Mouse (Mus musculus) intestine, embryonic 14.5 days (tissue): ENCODE results near the gene Atg2a. TPM values are rescaled to one million over a fixed set of nuclear protein-coding genes. Genes with fewer than 3 reads are reported as not detected.

ENCODE experiments used
- ATAC-seq: fragments of 200-750 bp; cut with Nextera tagmentation; replicated peaks from 2 replicates; pipeline ENCODE4 v1.8.0; 2017; ENCODE audit warnings: low read depth, moderate number of reproducible peaks, moderate TSS enrichment, moderate library complexity; ENCODE audit not compliant: low FRiP score, low TSS enrichment
- DNase-seq: peaks from one replicate; pipeline ENCODE4 v3.0.0-alpha.2; 2018; ENCODE audit warnings: low spot score
- H3K27ac ChIP-seq: fragments of 300-500 bp; sonication (generic); 2 replicates; pipeline ENCODE4 v1.5.1; 2014; ENCODE audit warnings: low read depth, mild to moderate bottlenecking, control low read depth
- H3K27me3 ChIP-seq: fragments of 300-500 bp; sonication (generic); replicated peaks from 2 replicates; pipeline ENCODE4 v1.6.1; 2014; ENCODE audit warnings: low read length, control low read depth; ENCODE audit not compliant: control insufficient read depth, insufficient read depth
- H3K36me3 ChIP-seq: fragments of 300-500 bp; sonication (generic); 2 replicates; pipeline ENCODE4 v1.6.1; 2014; ENCODE audit warnings: low read length, control low read depth; ENCODE audit not compliant: control insufficient read depth, insufficient read depth
- H3K4me1 ChIP-seq: fragments of 300-500 bp; sonication (generic); replicated peaks from 2 replicates; pipeline ENCODE4 v1.6.1; 2014; ENCODE audit warnings: low read length, control low read depth, mixed read lengths; ENCODE audit not compliant: control insufficient read depth, insufficient read depth
- H3K4me2 ChIP-seq: fragments of 300-500 bp; sonication (generic); 2 replicates; pipeline ENCODE4 v1.6.1; 2014; ENCODE audit warnings: low read length
- H3K4me3 ChIP-seq: fragments of 300-500 bp; sonication (generic); 2 replicates; pipeline ENCODE4 v1.5.1; 2014; ENCODE audit warnings: low read depth, low read length, control low read depth, mixed read lengths
- H3K9ac ChIP-seq: fragments of 300-500 bp; sonication (generic); 2 replicates; pipeline ENCODE4 v1.6.1; 2014; ENCODE audit warnings: mild to moderate bottlenecking, low read length
- H3K9me3 ChIP-seq: fragments of 300-500 bp; sonication (generic); 2 replicates; pipeline ENCODE4 v1.6.1; 2016; ENCODE audit warnings: low read length, control low read depth; ENCODE audit not compliant: control insufficient read depth
- WGBS: fragments of 180-500 bp; shearing (Covaris S2); extraction: QIAGEN DNeasy Blood & Tissue Kit; methylation state at CpG from one replicate; pipeline ENCODE4 v1.1.7; 2014; 5-methylcytosine and 5-hydroxymethylcytosine counted together
- polyA plus RNA-seq: library from polyadenylated mRNA; unstranded; fragments of >200 nt; fragmentation: Nextera tagmentation; extraction: Ambion mirVana; gene quantifications from 2 replicates; pipeline ENCODE4 v1.2.1, GENCODE M21; 2014

The Atg2a gene
- 11.6 and 12.9 TPM in 2 replicates for polyA plus RNA-seq

DNA sequence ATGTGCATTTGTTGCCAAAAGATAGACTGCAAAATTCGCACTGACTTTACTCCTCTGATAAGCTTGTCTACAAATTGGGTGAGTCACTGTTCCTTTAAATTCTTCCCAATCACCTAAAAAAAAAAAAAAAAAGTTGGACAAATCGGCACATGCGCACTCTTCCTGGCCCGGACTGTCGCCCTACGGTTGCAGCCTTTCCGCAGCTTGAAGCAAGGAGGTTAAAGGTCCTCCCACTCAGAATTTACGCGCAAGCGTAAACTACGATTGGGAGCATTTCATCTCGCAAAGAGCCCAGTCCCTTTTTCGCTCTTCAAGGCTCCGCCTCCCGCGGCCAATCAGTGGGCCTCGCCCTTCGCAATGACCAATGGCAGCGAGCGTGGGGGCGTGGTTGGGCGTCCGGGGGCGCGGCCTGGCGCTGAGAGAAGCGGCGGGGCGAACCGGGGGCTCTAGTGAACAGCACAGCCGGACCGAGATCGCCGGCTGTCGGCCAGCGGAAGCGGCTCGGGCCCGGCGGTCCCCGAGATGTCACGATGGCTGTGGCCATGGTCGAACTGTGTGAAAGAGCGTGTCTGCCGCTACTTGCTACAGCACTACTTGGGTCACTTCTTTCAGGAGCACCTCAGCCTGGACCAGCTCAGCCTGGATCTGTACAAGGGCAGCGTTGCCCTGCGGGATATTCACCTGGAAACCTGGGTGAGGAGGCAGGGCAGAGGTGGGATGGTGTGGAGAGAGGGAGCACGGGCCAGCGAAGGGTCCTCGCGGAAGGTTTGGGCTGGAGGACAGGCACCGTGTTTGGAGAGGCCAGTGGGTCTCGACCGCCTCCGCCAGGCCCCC, at the start of gene Atg2a:
Atg2a (plus strand) TSS at position 395 of the 834 bp plus-strand sequence.
- DNase-seq = peak; percentile 98
- WGBS = under 1% methylated on average over 55 of the region's 55 CpGs

DNA sequence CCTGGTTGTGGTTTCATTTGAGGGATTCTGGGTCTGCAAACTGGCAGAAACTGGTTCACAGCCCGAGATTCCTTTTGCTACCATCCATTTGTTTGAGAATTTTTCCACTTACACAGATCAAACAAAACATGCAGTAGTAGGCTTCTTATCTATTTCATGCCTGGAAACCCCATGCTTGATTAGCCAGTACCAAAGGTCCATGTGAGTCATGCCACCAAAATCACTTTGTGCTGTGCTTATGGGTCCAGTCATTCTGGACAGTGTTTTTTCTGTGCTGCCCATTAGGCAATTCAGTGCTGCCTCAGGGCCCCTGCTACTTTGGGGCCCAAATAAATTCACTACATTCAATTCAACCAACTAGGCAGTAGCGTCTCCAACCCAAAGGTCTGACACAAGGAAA, 37.2 kb upstream of the Atg2a start:
- 77% methylated on average over 2 of the region's 2 CpGs for WGBS

More for the DNA sequence above, at the start of gene Atg2a:
- Histone ChIP-seq H3K4me2 (peak within 1 kb of the TSS; percentile 86), H3K9ac (peak within 1 kb of the TSS; percentile 82), H3K27ac (peak within 1 kb of the TSS; percentile 62), H3K36me3 (peaks cover 21% of the 10 kb centered on the region), H3K4me1 (peaks cover 10% of the 10 kb centered on the region), H3K27me3 (no peaks in the 10 kb centered on the region), H3K9me3 (no peaks in the 10 kb centered on the region), H3K4me3 (peak within 1 kb of the TSS; percentile 94)
- peak; percentile 87 for ATAC-seq

GRCm38 (mm10) chr19:6206716-6207115, 34.8 kb upstream of the Atg2a start:
- DNase-seq = no peak
- no peaks in the 10 kb centered on the region for H3K9me3 ChIP-seq

More for the DNA sequence above, 37.2 kb upstream of the Atg2a start:
- Histone ChIP-seq H3K36me3 (no peaks in the 10 kb centered on the region), H3K9me3 (no peaks in the 10 kb centered on the region), H3K27ac (no peak overlapping the region), H3K4me1 (no peaks in the 10 kb centered on the region), H3K4me2 (no peak overlapping the region), H3K9ac (no peak overlapping the region), H3K4me3 (no peak overlapping the region), H3K27me3 (no peaks in the 10 kb centered on the region)
- no peak for ATAC-seq
- no peak for DNase-seq

DNA sequence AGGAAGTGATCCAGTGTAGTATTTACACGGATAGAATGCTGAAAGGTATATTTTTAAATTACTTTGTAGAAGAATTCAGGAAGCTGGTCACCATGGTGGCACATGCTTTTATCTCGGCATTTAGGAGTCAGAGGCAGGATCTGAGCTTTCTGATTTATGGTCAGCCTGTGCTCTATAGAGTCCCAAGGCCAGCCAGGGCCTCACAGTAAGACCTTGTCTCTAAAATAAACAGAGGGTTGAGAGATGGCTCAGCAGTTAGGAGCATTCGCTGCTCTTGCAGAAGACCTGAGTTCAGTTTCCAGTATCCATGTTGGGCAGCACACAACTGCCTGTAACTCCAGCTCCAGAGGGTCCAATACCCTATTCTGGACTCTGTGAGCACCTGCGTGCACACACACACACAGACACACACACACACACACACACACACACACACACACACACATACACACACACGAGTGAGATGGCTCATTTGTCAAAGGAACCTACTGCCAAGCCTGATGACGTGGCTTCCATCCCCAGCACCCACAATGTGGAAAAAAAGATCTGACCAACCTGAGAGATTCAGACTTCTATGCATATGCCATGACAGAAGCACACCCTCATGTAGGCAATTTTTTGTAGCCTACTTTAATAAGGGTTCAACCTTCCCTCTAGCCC, 25.3 kb upstream of the Atg2a start:
- Histone ChIP-seq H3K4me2 (no peak overlapping the region), H3K4me1 (no peaks in the 10 kb centered on the region), H3K27me3 (no peaks in the 10 kb centered on the region), H3K36me3 (no peaks in the 10 kb centered on the region), H3K27ac (no peak overlapping the region), H3K9me3 (no peaks in the 10 kb centered on the region), H3K9ac (no peak overlapping the region), H3K4me3 (no peak overlapping the region)
- WGBS = 39% methylated on average over 6 of the region's 6 CpGs
- ATAC-seq (no peak), DNase-seq (no peak)

More at GRCm38 (mm10) chr19:6206716-6207115, 34.8 kb upstream of the Atg2a start:
- no peak for ATAC-seq
- WGBS = 75% methylated on average over 5 of the region's 5 CpGs
- H3K4me2 ChIP-seq = no peak overlapping the region
- no peaks in the 10 kb centered on the region for H3K36me3 ChIP-seq
- no peak overlapping the region for H3K9ac ChIP-seq
- no peaks in the 10 kb centered on the region for H3K27me3 ChIP-seq
- H3K27ac ChIP-seq = no peak overlapping the region
- H3K4me3 ChIP-seq = no peak overlapping the region
- no peaks in the 10 kb centered on the region for H3K4me1 ChIP-seq

DNA sequence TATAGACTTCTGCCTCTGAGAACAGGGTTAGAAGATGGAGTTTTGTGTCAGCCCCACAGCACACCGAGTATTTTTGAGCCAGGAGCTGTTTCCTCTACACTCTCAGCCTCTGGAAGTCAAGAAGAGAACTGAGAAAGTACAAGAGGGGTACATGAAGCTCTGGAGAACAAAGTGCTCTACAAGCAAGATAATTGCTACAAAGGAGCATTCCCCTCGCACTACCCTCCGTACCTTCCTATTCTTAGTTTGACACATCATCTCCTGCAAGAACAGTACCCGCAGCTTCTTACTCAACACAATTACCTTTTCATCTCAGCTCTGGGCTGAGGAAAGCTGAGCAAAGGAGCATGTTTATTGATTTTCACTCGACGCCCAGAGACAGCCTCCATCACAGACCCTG, 22.9 kb upstream of the Atg2a start:
- no peaks in the 10 kb centered on the region for H3K9me3 ChIP-seq
- DNase-seq = no peak
- H3K9ac ChIP-seq = no peak overlapping the region
- ATAC-seq = no peak
- H3K4me3 ChIP-seq = no peak overlapping the region
- H3K4me1 ChIP-seq = no peaks in the 10 kb centered on the region
- H3K27me3 ChIP-seq = no peaks in the 10 kb centered on the region
- H3K36me3 ChIP-seq = no peaks in the 10 kb centered on the region
- 63% methylated on average over 6 of the region's 6 CpGs for WGBS
- no peak overlapping the region for H3K27ac ChIP-seq
- no peak overlapping the region for H3K4me2 ChIP-seq

- ATAC-seq (no peak), DNase-seq (no peak)
- no peak within 1 kb of the TSS for H3K4me2 ChIP-seq
- H3K9ac ChIP-seq = no peak within 1 kb of the TSS
- peaks cover 33% of the 10 kb centered on the region for H3K36me3 ChIP-seq
- H3K4me3 ChIP-seq = no peak within 1 kb of the TSS
- H3K4me1 ChIP-seq = no peaks in the 10 kb centered on the region
- no peaks in the 10 kb centered on the region for H3K9me3 ChIP-seq
- H3K27ac ChIP-seq = no peak within 1 kb of the TSS
- no peaks in the 10 kb centered on the region for H3K27me3 ChIP-seq
- WGBS = 11% methylated on average over 2 of the region's 2 CpGs
Measured at GRCm38 (mm10) chr19:6226135-6226534, 15.3 kb upstream of the Atg2a start, which contains the start of gene Gpha2. Gene Gpha2 (plus strand): TSS chr19:6226380.

DNA sequence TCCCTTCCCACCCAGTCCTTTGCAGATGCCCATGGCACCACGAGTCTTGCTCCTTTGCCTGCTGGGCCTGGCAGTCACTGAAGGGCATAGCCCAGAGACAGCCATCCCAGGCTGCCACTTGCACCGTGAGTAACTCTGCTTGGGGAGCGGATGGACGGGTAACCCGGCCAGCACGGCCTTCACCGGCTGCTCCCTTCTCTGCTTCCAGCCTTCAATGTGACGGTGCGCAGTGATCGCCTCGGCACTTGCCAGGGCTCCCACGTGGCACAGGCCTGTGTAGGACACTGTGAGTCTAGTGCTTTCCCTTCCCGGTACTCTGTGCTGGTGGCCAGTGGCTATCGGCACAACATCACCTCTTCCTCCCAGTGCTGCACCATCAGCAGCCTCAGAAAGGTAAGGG, 14.7 kb upstream of the Atg2a start:
- Histone ChIP-seq H3K27ac (no peak overlapping the region), H3K9ac (no peak overlapping the region), H3K4me2 (no peak overlapping the region), H3K9me3 (no peaks in the 10 kb centered on the region), H3K27me3 (no peaks in the 10 kb centered on the region), H3K36me3 (peaks cover 39% of the 10 kb centered on the region), H3K4me1 (no peaks in the 10 kb centered on the region), H3K4me3 (no peak overlapping the region)
- DNase-seq (no peak), ATAC-seq (no peak)
- 88% methylated on average over 14 of the region's 14 CpGs for WGBS

DNA sequence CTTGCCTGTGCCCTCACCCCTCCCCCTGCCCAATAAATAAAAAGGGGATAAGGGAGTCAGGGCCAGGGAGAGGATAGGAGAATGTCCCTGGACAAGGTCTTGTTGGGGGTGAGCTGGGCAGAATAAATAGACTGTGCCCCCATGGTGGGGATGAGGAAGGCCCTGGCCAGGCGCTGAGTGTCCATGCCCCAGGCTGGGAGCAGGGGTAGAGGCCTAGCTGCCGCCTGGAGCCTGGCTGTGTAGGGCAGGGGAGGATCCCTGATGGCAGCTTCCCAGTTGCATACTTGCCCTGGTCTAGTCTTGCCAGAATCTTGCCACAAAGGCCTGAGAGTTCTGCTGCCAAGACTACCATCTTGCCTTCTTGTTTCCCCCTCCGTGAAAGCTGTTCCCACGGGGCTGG, 13.6 kb upstream of the Atg2a start:
- Histone ChIP-seq H3K27ac (no peak overlapping the region), H3K9ac (no peak overlapping the region), H3K36me3 (peaks cover 47% of the 10 kb centered on the region), H3K27me3 (no peaks in the 10 kb centered on the region), H3K4me1 (no peaks in the 10 kb centered on the region), H3K4me2 (no peak overlapping the region), H3K9me3 (no peaks in the 10 kb centered on the region), H3K4me3 (no peak overlapping the region)
- ATAC-seq (no peak), DNase-seq (no peak)
- 96% methylated on average over 4 of the region's 4 CpGs for WGBS
